Mouse (Mus musculus) frontal cortex, postnatal 10 days (tissue): Measurements from ENCODE around the gene Gm5788.
"Not testable (repeated sequence)": the region's sequence is repeated elsewhere in the genome, so short reads cannot be mapped to it uniquely, and the experiment has no call there.

Experiments
- DNase-seq, 2 experiments: peaks; one replicate each; pipeline ENCODE4 v3.0.0; 2022; ENCODE audit warnings: low spot score in 2 of 2, mixed read lengths in 1 of 2

Gm5788 gene

GRCm38 (mm10) chr12:87494421-87494820 is at the start of gene Gm5788:
Gene Gm5788 (plus strand): TSS chr12:87494721.
- not testable (repeated sequence) for DNase-seq

- DNase-seq, result no peak
These were observed 45.1 kb upstream of the Gm5788 start for GRCm38 (mm10) chr12:87449456-87449855.

GRCm38 (mm10) chr12:87464678-87465297 is 29.7 kb upstream of the Gm5788 start:
- DNase-seq, result no peak

- DNase-seq, result no peak
These were observed 24.0 kb upstream of the Gm5788 start for GRCm38 (mm10) chr12:87470263-87471136.

- no peak for DNase-seq
These were observed 23.0 kb upstream of the Gm5788 start for GRCm38 (mm10) chr12:87471421-87471963.

GRCm38 (mm10) chr12:87471964-87472786 is 22.3 kb upstream of the Gm5788 start, which contains the start of gene Snw1:
Gene Snw1 (minus strand): TSS chr12:87472274.
- DNase-seq, result peak; percentile 92 to 94

- no peak for DNase-seq
These were observed 19.8 kb upstream of the Gm5788 start for GRCm38 (mm10) chr12:87474756-87475155.

GRCm38 (mm10) chr12:87482482-87482881 is 12.0 kb upstream of the Gm5788 start:
- not testable (repeated sequence) for DNase-seq

- not testable (repeated sequence) for DNase-seq
These were observed 5.8 kb upstream of the Gm5788 start for GRCm38 (mm10) chr12:87488683-87489082.

- DNase-seq, result not testable (repeated sequence)
These were observed 19.5 kb downstream of the Gm5788 start, which contains the start of gene Gm8300 for GRCm38 (mm10) chr12:87514016-87514415. Gene Gm8300 (plus strand): TSS chr12:87514316.

- DNase-seq, result not testable (repeated sequence)
These were observed 25.1 kb downstream of the Gm5788 start for GRCm38 (mm10) chr12:87519616-87520015.

- DNase-seq, result no peak
These were observed 49.4 kb downstream of the Gm5788 start for GRCm38 (mm10) chr12:87543927-87544326.
